Mouse (Mus musculus) cerebellum, adult (tissue): ENCODE results near the gene Lgi2.
A peak's percentile ranks its signal among the peaks of the same experiment; 100 is the strongest.

ENCODE experiments used
- ATAC-seq: cut with Nextera tagmentation; 2 replicates; pipeline ENCODE4 v1.9.2; 2017; ENCODE audit warnings: mild to moderate bottlenecking, moderate library complexity, mixed read lengths; ENCODE audit not compliant: insufficient number of reproducible peaks, low FRiP score, low TSS enrichment

Gene Lgi2

GRCm38 (mm10) chr5:52540186-52540585 lies 26.1 kb downstream of the Lgi2 start:
- ATAC-seq: no peak

GRCm38 (mm10) chr5:52539483-52539882 lies 26.8 kb downstream of the Lgi2 start:
- no peak for ATAC-seq

- ATAC-seq: no peak
These were observed 29.2 kb downstream of the Lgi2 start for GRCm38 (mm10) chr5:52537024-52537423.

GRCm38 (mm10) chr5:52534798-52535590 lies 31.3 kb downstream of the Lgi2 start:
- ATAC-seq: no peak

- ATAC-seq: no peak
These were observed 32.6 kb downstream of the Lgi2 start for GRCm38 (mm10) chr5:52533705-52534104.

GRCm38 (mm10) chr5:52528545-52528944 lies 37.7 kb downstream of the Lgi2 start:
- ATAC-seq: peak; percentile 92

GRCm38 (mm10) chr5:52526324-52526986 lies 39.8 kb downstream of the Lgi2 start:
- no peak for ATAC-seq

GRCm38 (mm10) chr5:52524207-52524606 lies 42.1 kb downstream of the Lgi2 start:
- ATAC-seq: no peak

GRCm38 (mm10) chr5:52519921-52520320 lies 46.3 kb downstream of the Lgi2 start:
- ATAC-seq: no peak

GRCm38 (mm10) chr5:52516072-52516476 lies 50.2 kb downstream of the Lgi2 start:
- ATAC-seq: 0 out of 2 replicates have a peak, but pooled peaks have one; percentile 45

- ATAC-seq: peak; percentile 65
These were observed 50.8 kb downstream of the Lgi2 start for GRCm38 (mm10) chr5:52515246-52516021.

- ATAC-seq: no peak
These were observed 55.2 kb downstream of the Lgi2 start for GRCm38 (mm10) chr5:52511089-52511488.

GRCm38 (mm10) chr5:52509416-52509815 lies 56.8 kb downstream of the Lgi2 start:
- ATAC-seq: no peak

- no peak for ATAC-seq
These were observed 61.6 kb downstream of the Lgi2 start for GRCm38 (mm10) chr5:52504666-52505065.

- no peak for ATAC-seq
These were observed 62.1 kb downstream of the Lgi2 start for GRCm38 (mm10) chr5:52504148-52504547.

GRCm38 (mm10) chr5:52495671-52496070 lies 70.6 kb downstream of the Lgi2 start:
- no peak for ATAC-seq

- no peak for ATAC-seq
These were observed 74.8 kb downstream of the Lgi2 start for GRCm38 (mm10) chr5:52491496-52491895.

GRCm38 (mm10) chr5:52487559-52488430 lies 78.5 kb downstream of the Lgi2 start:
- no peak for ATAC-seq
